Mouse (Mus musculus) kidney, postnatal 0 days (tissue): ENCODE results near the gene Sema4c. TPM values are rescaled to one million over a fixed set of nuclear protein-coding genes. Genes with fewer than 3 reads are reported as not detected.
"Not testable (repeated sequence)": the region's sequence is repeated elsewhere in the genome, so short reads cannot be mapped to it uniquely, and the experiment has no call there.

Experiments
- ATAC-seq: fragments of 200-750 bp; cut with Nextera tagmentation; replicated peaks from 2 replicates; pipeline ENCODE4 v1.8.0; 2017; ENCODE audit warnings: low read depth, moderate number of reproducible peaks, moderate TSS enrichment, moderate library complexity; ENCODE audit not compliant: low FRiP score
- DNase-seq: peaks from one replicate; pipeline ENCODE4 v3.0.0-alpha.2; 2016; ENCODE audit warnings: low spot score
- H3K27ac ChIP-seq: fragments of 300-500 bp; sonication (generic); 2 replicates; pipeline ENCODE4 v1.5.1; 2014; ENCODE audit warnings: mild to moderate bottlenecking
- H3K27me3 ChIP-seq: fragments of 300-500 bp; sonication (generic); 2 replicates; pipeline ENCODE4 v1.6.1; 2014; ENCODE audit warnings: low read length, mixed read lengths; ENCODE audit not compliant: insufficient read depth
- H3K36me3 ChIP-seq: fragments of 300-500 bp; sonication (generic); 2 replicates; pipeline ENCODE4 v1.6.1; 2014; ENCODE audit warnings: low read length, mixed read lengths; ENCODE audit not compliant: insufficient read depth
- H3K4me1 ChIP-seq: fragments of 300-500 bp; sonication (generic); replicated peaks from 2 replicates; pipeline ENCODE4 v1.6.1; 2014; ENCODE audit warnings: antibody characterized with exemption, low read length, mixed read lengths; ENCODE audit not compliant: insufficient read depth
- H3K4me2 ChIP-seq: fragments of 300-500 bp; sonication (generic); 2 replicates; pipeline ENCODE4 v1.6.1; 2014; ENCODE audit warnings: mild to moderate bottlenecking, low read length, moderate library complexity, mixed read lengths
- H3K4me3 ChIP-seq: fragments of 300-500 bp; sonication (generic); replicated peaks from 2 replicates; pipeline ENCODE4 v1.5.1; 2014; ENCODE audit warnings: low read depth, low read length
- H3K9ac ChIP-seq: fragments of 300-500 bp; sonication (generic); 2 replicates; pipeline ENCODE4 v1.6.1; 2014; ENCODE audit warnings: low read depth, low read length
- H3K9me3 ChIP-seq: fragments of 300-500 bp; sonication (generic); replicated peaks from 2 replicates; pipeline ENCODE4 v1.6.1; 2016; ENCODE audit warnings: low read length, inconsistent platforms, mixed read lengths
- CTCF ChIP-seq: IDR thresholded peaks from 2 replicates; pipeline ENCODE4 v1.5.1; 2016; ENCODE audit warnings: antibody characterized with exemption, low read depth, mild to moderate bottlenecking, moderate library complexity
- WGBS: fragments of 180-500 bp; shearing (Covaris S2); extraction: QIAGEN DNeasy Blood & Tissue Kit; methylation state at CpG from one replicate; pipeline ENCODE4 v1.1.7; 2014; 5-methylcytosine and 5-hydroxymethylcytosine counted together
- polyA plus RNA-seq: library from polyadenylated mRNA; unstranded; fragments of >200 nt; fragmentation: Nextera tagmentation; extraction: Ambion mirVana; gene quantifications from 2 replicates; pipeline ENCODE4 v1.2.1, GENCODE M21; 2015

The Sema4c gene
- polyA plus RNA-seq, 1 experiment from 2014 or later, result 13.5 TPM

DNA sequence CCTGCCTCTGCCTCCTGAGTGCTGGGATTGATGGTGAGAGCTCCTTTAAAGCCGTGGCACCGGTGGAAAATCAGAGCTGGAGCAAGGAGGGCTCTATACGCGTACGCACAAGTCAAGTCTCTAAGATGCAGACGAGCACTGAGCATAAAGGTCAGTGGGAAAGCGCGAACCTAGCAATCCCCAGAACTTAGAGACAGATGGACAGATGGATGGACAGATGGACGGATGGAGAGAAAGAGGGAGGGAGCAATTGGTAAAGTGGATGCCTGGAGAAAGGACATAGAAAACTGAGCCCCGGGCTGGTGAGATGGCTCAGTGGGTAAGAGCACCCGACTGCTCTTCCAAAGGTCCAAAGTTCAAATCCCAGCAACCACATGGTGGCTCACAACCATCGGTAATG is 17.3 kb downstream of the Sema4c start:
- Histone ChIP-seq H3K27me3 (no peaks in the 10 kb centered on the region), H3K36me3 (peaks cover 25% of the 10 kb centered on the region), H3K4me1 (no peaks in the 10 kb centered on the region), H3K4me2 (no peak overlapping the region), H3K9ac (no peak overlapping the region), H3K9me3 (no peaks in the 10 kb centered on the region), H3K4me3 (no peak overlapping the region), H3K27ac (no peak overlapping the region)
- ATAC-seq (no peak), DNase-seq (no peak)
- no peak for TF ChIP-seq CTCF
- WGBS, result 94% methylated on average over 12 of the region's 12 CpGs

DNA sequence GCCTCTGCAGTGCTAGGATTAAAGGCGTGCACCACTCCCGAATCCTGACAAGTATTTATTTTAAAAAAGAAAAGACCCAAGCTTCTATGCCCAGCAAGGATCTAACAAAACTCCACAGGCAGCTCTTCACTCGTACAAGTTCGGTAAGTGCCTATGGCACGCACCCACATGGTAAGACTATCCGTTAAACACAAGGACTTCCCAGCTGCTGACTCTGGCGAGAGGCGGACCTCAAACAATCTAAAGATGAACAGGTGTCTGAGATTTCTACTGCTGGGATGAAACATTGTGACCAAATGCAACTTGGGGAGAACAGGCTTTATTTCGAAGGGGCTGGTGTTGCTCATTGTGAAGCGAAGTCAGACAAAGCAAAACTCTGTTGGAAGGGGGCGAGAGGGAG is 18.0 kb downstream of the Sema4c start:
- no peak overlapping the region for H3K9ac ChIP-seq
- 97% methylated on average over 11 of the region's 11 CpGs for WGBS
- no peak for TF ChIP-seq CTCF
- no peak overlapping the region for H3K4me3 ChIP-seq
- H3K36me3 ChIP-seq, result peaks cover 25% of the 10 kb centered on the region
- DNase-seq (no peak), ATAC-seq (no peak)
- H3K4me2 ChIP-seq, result no peak overlapping the region
- no peaks in the 10 kb centered on the region for H3K4me1 ChIP-seq
- H3K27me3 ChIP-seq, result no peaks in the 10 kb centered on the region
- H3K9me3 ChIP-seq, result no peaks in the 10 kb centered on the region
- H3K27ac ChIP-seq, result no peak overlapping the region

DNA sequence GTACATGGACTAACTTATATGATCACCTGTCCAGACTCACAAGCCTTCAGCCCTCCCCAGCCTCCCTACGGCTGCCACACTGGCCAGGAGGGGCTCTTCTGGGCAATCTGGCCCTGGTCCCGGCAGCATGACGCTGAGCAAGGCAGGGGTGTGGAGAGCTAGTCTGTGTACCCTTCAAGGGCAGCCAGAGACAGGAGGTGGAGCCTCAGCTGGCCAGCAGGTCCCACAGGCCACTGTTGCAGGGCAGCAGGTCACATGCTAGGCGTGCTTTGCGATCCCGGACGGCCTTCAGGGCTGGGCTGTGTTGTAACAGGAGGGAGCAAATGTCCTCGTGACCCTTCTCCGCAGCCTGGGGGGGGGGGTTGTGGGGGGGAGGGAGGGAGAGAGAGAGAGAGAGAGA is 19.0 kb downstream of the Sema4c start, which contains the start of gene Gm42417:
Gm42417 (minus strand) TSS at position 244 of the 400 bp plus-strand sequence.
- peak within 1 kb of the TSS; percentile 57 for H3K27ac ChIP-seq
- no peak within 1 kb of the TSS for H3K4me3 ChIP-seq
- H3K27me3 ChIP-seq, result no peaks in the 10 kb centered on the region
- H3K9me3 ChIP-seq, result no peaks in the 10 kb centered on the region
- no peak within 1 kb of the TSS for H3K4me2 ChIP-seq
- WGBS, result 29% methylated on average over 9 of the region's 9 CpGs
- ATAC-seq, result peak; percentile 85
- TF ChIP-seq CTCF, result no peak
- H3K4me1 ChIP-seq, result no peaks in the 10 kb centered on the region
- no peak for DNase-seq
- no peak within 1 kb of the TSS for H3K9ac ChIP-seq
- H3K36me3 ChIP-seq, result peaks cover 25% of the 10 kb centered on the region

DNA sequence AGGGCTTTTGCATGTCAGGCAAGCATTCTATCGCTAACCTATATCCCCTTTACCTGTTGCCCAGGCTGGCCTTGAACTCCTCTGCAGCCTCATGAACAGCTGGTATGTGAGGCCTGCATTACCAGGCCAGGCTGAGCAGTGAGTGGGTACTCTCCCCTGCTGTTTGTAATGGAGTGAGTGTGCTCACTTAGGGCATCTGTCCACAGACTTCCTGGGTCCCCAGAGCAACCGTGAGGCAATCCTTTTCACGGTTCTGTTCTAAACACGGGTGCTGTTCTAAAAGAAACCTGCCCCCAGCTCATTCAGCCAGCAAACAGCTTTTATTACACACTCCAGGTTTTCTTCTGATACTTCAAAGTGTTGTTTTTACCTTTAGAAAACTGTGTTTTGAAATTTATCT is 19.4 kb downstream of the Sema4c start:
- Histone ChIP-seq H3K9ac (no peak overlapping the region), H3K4me2 (no peak overlapping the region), H3K4me1 (no peaks in the 10 kb centered on the region), H3K27ac (peak overlapping the region; percentile 57), H3K27me3 (no peaks in the 10 kb centered on the region), H3K9me3 (no peaks in the 10 kb centered on the region), H3K4me3 (no peak overlapping the region), H3K36me3 (peaks cover 25% of the 10 kb centered on the region)
- ATAC-seq, result no peak
- DNase-seq, result no peak
- WGBS, result 75% methylated on average over 4 of the region's 4 CpGs
- no peak for TF ChIP-seq CTCF

DNA sequence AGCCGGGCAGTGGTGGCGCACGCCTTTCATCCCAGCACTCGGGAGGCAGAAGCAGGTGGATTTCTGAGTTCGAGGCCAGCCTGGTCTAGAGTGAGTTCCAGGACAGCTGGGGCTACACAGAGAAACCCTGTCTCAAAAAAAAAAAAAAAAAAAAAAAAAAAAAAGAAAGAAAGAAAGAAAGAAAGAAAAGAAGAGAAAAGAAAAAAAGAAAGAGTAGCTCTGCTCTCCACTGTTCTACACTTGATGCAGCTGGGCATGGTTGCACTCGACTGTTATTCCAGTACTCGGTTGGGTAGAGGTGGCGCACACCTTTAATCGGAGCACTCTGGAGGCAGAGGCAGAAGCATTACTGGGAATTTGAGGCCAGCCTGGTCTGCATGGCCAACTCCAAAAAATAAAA is 21.4 kb downstream of the Sema4c start, which contains the start of gene Ankrd23:
Ankrd23 (minus strand) TSS at position 101 of the 400 bp plus-strand sequence.
- not testable (repeated sequence) for H3K9ac ChIP-seq, H3K4me1 ChIP-seq, H3K4me3 ChIP-seq, DNase-seq, H3K27me3 ChIP-seq, H3K4me2 ChIP-seq, H3K27ac ChIP-seq, H3K9me3 ChIP-seq, ATAC-seq
- WGBS, result 93% methylated on average over 9 of the region's 9 CpGs
- peaks cover 21% of the 10 kb centered on the region for H3K36me3 ChIP-seq

DNA sequence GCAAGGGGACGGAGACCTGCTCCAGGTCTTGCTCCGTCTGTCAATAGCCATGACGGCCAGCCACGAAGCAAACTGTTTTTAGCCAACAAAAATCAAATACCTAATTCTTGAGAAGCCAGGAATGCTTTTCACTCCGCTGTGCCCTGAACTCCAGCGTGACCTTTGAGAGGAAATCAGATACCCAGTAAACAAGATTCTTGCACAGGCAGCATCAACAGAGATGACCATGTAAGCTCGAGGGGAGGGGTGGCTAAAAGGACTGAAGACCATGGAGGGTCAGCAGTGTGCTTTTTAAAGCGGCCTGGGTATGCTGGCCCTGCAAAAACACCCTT is 21.8 kb downstream of the Sema4c start:
- H3K27ac ChIP-seq, result no peak overlapping the region
- WGBS, result 59% methylated on average over 8 of the region's 8 CpGs

More for the DNA sequence above, 21.8 kb downstream of the Sema4c start:
- Histone ChIP-seq H3K4me2 (no peak overlapping the region), H3K4me3 (no peak overlapping the region), H3K27me3 (no peaks in the 10 kb centered on the region), H3K4me1 (no peaks in the 10 kb centered on the region), H3K36me3 (peaks cover 21% of the 10 kb centered on the region), H3K9me3 (no peaks in the 10 kb centered on the region), H3K9ac (no peak overlapping the region)
- no peak for ATAC-seq
- no peak for DNase-seq
- no peak for TF ChIP-seq CTCF
